ENCODE assay signal across 9 mouse cellular contexts in genomic region chr5:21175132-21176112, GRCm38 (mm10).
DNase-seq lines count a peak whose midpoint lies in the region; ATAC-seq lines count a peak whose summit lies in the region.
"Had no signal": no experiment of that assay in that cellular context is flagged by ENCODE, and none has a peak within 500 bp of the region (broad histone marks: within the 10 kb centered on the region; RNA-seq: fewer than 3 reads in every experiment).

No protein-coding gene starts in this region.

- ATAC-seq in cerebellum, adult (ENCODE audit: insufficient number of reproducible peaks, low FRiP score, low TSS enrichment) = no peak

- peak; percentile 16 for DNase-seq in cerebellum, adult 9-11 months
- peak; percentile 7 to 9 for DNase-seq in right cerebral cortex, adult 2 months (ENCODE audit: low spot score in 2 of 2)
- no peak for DNase-seq in right cerebral cortex, postnatal 14 days
- DNase-seq in kidney, postnatal 4 days = peak; percentile 12 to 25
- no peak for DNase-seq in ovary, postnatal 36 days (ENCODE audit: low spot score)
- DNase-seq in heart, adult 11 months = no peak
- DNase-seq in right cerebral cortex, postnatal 25 days = no peak
- DNase-seq: liver, embryonic 13.5 days had no signal

Comparison
In these comparisons a context has a peak if more than half of its experiments do, and no peak if none do; other contexts are left out.
1. DNase-seq: peak in cerebellum, adult 9-11 months (single experiment), right cerebral cortex, adult 2 months (2 of 2) and kidney, postnatal 4 days (2 of 2); none in right cerebral cortex, postnatal 14 days (single experiment), ovary, postnatal 36 days (single experiment), heart, adult 11 months (single experiment) and right cerebral cortex, postnatal 25 days (single experiment).